Mouse (Mus musculus): ENCODE results near the gene Mtmr1. TPM values are rescaled to one million over a fixed set of nuclear protein-coding genes. Genes with fewer than 3 reads are reported as not detected.

Gene Mtmr1
- polyA plus RNA-seq, 1 experiment from 2014 or later, result 11.3 TPM

DNA sequence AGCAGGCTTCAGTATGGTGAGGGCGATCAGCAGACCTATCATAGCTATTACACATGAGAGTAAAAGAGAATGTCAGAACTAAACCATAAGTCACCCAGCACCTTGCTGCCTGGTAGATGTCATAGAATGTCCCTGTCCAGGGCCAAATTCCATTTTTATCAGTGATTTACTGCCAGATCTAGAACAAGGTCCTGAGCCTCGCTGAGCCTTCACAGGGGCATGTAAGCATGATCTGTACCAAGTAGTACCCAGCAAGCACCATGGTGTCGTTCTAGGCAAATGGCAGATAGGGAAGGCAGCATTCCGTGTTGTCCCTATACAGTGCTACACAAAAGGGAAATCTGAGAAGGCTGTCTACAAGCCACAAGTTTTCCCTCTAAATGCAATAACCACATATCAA lies 49.1 kb downstream of the Mtmr1 start:
- H3K27me3 ChIP-seq (ENCODE audit: insufficient read depth, low read length), result no peaks in the 10 kb centered on the region
- no peak for TF ChIP-seq CTCF (IDR thresholded peaks at IDR 0.05; ENCODE audit: low read depth)

DNA sequence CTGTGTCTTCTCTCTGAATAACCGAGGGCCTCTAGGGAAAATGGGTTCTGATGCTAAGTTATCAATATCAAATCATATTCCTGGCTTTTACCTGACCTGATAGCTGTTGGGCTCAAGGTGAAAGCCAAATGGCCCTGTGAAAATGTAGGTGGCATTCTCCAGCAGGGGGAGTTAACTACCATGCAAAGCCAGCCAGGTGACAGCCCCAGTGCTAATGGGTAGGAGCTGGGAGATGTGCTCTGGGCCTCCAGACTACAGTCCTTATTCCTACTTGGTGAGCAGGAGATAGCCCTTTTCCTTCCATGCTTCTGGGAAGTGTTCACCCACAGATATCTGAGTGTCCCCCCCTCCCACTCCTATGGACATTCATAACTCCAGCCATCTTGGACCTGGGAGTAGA lies 60.3 kb downstream of the Mtmr1 start:
- 72% methylated on average over 1 of the region's 1 CpGs for WGBS
- Histone ChIP-seq H3K27ac (ENCODE audit: low read depth) (no peak overlapping the region), H3K9ac (no peak overlapping the region), H3K4me2 (no peak overlapping the region), H3K9me3 (ENCODE audit: low read depth, low read length) (no peaks in the 10 kb centered on the region), H3K4me1 (ENCODE audit: insufficient read depth) (no peaks in the 10 kb centered on the region), H3K4me3 (ENCODE audit: low read depth, low read length) (no peak overlapping the region), H3K36me3 (ENCODE audit: insufficient read depth) (no peaks in the 10 kb centered on the region; the same call in 1 of the 2 replicates), H3K27me3 (ENCODE audit: insufficient read depth, low read length) (no peaks in the 10 kb centered on the region)
- peak; percentile 19; the same call in 1 of the 2 replicates for TF ChIP-seq CTCF (IDR thresholded peaks at IDR 0.05; ENCODE audit: low read depth)
- DNase-seq (peak; percentile 5), ATAC-seq (ENCODE audit: insufficient read depth) (no peak)

More for the DNA sequence above, 49.1 kb downstream of the Mtmr1 start:
- DNase-seq (no peak), ATAC-seq (ENCODE audit: insufficient read depth) (no peak)
- no peaks in the 10 kb centered on the region for H3K36me3 ChIP-seq (ENCODE audit: insufficient read depth)
- no peak overlapping the region for H3K4me3 ChIP-seq (ENCODE audit: low read depth, low read length)
- no peak overlapping the region for H3K9ac ChIP-seq
- H3K4me1 ChIP-seq (ENCODE audit: insufficient read depth), result no peaks in the 10 kb centered on the region
- no peak overlapping the region for H3K27ac ChIP-seq (ENCODE audit: low read depth)
- no peak overlapping the region for H3K4me2 ChIP-seq
- 79% methylated on average over 4 of the region's 4 CpGs for WGBS
- H3K9me3 ChIP-seq (ENCODE audit: low read depth, low read length), result no peaks in the 10 kb centered on the region

DNA sequence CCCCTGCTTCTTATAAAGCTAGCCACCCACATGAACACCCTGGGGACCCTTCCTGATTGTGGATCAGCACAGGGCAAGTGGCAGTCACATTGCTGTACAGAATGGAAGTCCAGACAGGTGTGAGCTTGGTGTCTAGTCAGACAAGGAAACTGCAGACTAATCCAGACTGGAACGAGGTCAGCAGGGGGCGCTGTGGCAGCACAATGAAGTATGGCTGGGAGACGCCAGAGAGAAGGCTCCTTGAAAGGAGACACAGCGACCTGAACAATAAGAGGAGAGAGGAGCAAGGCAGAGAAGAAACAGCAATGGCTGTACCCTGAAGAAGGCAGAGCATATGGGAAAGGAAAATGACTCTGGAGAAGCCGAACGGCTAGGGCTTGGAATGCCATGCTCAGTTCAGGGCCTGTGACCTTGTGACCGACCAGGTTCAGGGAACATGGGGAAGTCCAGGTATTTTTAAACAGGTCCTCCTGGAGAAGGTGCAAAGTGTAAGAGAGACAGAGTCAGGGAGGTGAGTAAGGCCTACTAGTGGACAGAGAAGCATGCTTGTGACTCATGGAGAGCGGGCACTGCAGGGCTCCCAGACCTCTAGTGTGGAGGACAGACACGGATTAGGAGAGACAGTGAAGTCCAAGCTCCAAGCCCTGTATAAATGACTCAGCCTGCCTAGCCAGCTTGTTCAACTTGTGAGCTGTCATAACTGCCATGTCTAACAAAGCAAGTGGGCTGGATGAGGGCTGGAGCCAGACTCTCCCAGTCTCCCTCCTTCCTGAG lies 61.4 kb downstream of the Mtmr1 start:
- TF ChIP-seq CTCF (IDR thresholded peaks at IDR 0.05; ENCODE audit: low read depth), result peak; percentile 79
- Histone ChIP-seq H3K4me1 (ENCODE audit: insufficient read depth) (no peaks in the 10 kb centered on the region), H3K4me2 (no peak overlapping the region), H3K4me3 (ENCODE audit: low read depth, low read length) (no peak overlapping the region), H3K27ac (ENCODE audit: low read depth) (no peak overlapping the region), H3K27me3 (ENCODE audit: insufficient read depth, low read length) (no peaks in the 10 kb centered on the region), H3K9ac (no peak overlapping the region), H3K9me3 (ENCODE audit: low read depth, low read length) (no peaks in the 10 kb centered on the region), H3K36me3 (ENCODE audit: insufficient read depth) (no peaks in the 10 kb centered on the region; the same call in 1 of the 2 replicates)
- 40% methylated on average over 9 of the region's 9 CpGs for WGBS
- DNase-seq (peak; percentile 83), ATAC-seq (ENCODE audit: insufficient read depth) (peak; percentile 54; the same call in 1 of the 2 replicates)

DNA sequence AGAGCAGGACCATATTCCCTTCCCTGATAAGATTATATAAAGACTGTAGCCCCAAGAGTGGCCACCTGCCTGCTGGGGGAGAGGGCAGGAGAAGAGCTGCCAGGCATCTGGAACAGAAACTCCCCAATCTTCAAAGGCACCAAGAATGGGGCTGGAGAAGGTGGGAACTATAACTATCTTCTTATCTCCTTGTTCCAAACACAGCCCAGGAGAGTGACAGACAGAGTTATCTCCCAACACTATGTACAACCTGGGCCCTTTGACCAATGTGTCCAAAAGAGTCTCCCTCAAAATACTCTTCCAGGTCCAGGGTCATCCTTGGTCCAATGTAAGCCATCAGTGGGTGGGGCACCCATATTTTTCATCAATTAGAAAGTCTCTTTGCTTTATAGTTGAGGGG lies 62.9 kb downstream of the Mtmr1 start:
- TF ChIP-seq CTCF (IDR thresholded peaks at IDR 0.05; ENCODE audit: low read depth), result no peak
- no peaks in the 10 kb centered on the region for H3K4me1 ChIP-seq (ENCODE audit: insufficient read depth)
- H3K4me3 ChIP-seq (ENCODE audit: low read depth, low read length), result no peak overlapping the region
- no peak overlapping the region for H3K4me2 ChIP-seq
- no peak overlapping the region for H3K27ac ChIP-seq (ENCODE audit: low read depth)
- H3K36me3 ChIP-seq (ENCODE audit: insufficient read depth), result no peaks in the 10 kb centered on the region; the same call in 1 of the 2 replicates
- no peak for ATAC-seq (ENCODE audit: insufficient read depth)
- DNase-seq, result no peak
- H3K9ac ChIP-seq, result no peak overlapping the region
- H3K9me3 ChIP-seq (ENCODE audit: low read depth, low read length), result no peaks in the 10 kb centered on the region
- H3K27me3 ChIP-seq (ENCODE audit: insufficient read depth, low read length), result no peaks in the 10 kb centered on the region

DNA sequence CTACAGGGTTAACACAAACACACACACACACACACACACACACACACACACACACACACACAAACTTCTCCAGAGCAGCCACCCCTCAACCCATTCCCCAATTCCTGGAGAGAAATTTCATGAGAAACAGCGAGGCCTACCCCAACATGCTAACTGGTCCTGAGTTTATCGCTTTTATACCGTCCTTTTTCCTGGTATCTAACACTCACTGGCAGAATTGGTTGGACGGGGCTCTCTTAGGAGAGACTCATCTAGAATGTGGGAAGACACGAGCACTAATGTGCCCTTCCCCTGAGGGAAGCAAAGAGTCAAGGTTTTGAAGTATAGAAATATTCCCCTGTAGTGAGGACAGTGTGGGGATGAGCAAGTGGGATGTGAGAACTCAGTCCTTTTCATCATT lies 66.3 kb downstream of the Mtmr1 start:
- DNase-seq, result no peak
- no peak overlapping the region for H3K4me3 ChIP-seq (ENCODE audit: low read depth, low read length)
- H3K4me1 ChIP-seq (ENCODE audit: insufficient read depth), result no peaks in the 10 kb centered on the region
- H3K4me2 ChIP-seq, result no peak overlapping the region
- no peak for ATAC-seq (ENCODE audit: insufficient read depth)
- no peak overlapping the region for H3K27ac ChIP-seq (ENCODE audit: low read depth)
- H3K9me3 ChIP-seq (ENCODE audit: low read depth, low read length), result no peaks in the 10 kb centered on the region
- no peaks in the 10 kb centered on the region for H3K27me3 ChIP-seq (ENCODE audit: insufficient read depth, low read length)
- 85% methylated on average over 5 of the region's 5 CpGs for WGBS
- no peaks in the 10 kb centered on the region for H3K36me3 ChIP-seq (ENCODE audit: insufficient read depth)
- H3K9ac ChIP-seq, result no peak overlapping the region
- TF ChIP-seq CTCF (IDR thresholded peaks at IDR 0.05; ENCODE audit: low read depth), result no peak

DNA sequence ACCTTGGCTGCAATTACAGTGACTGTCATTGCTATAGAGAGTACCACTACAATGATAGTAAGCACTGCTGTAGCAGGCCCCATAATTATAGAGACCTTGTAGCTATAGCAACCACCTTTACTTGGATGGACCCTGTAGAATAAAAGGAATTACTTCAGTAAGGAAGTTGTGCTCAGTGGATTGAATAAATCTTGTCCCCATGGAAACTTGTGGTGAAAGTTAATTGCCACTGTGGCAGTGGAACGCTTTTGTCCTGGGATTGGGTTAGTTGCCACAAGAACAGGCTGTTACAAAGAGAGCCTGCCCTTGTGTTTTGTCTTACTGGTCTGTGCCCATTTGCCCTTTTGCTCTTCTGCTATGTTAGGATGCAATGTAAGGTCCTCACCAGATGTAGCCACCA lies 69.9 kb downstream of the Mtmr1 start:
- no peaks in the 10 kb centered on the region for H3K9me3 ChIP-seq (ENCODE audit: low read depth, low read length)
- TF ChIP-seq CTCF (IDR thresholded peaks at IDR 0.05; ENCODE audit: low read depth), result no peak
- no peaks in the 10 kb centered on the region for H3K27me3 ChIP-seq (ENCODE audit: insufficient read depth, low read length)
- H3K36me3 ChIP-seq (ENCODE audit: insufficient read depth), result 0 out of 2 replicates have a peak, but pooled peaks cover 2% of the 10 kb centered on the region
- ATAC-seq (ENCODE audit: insufficient read depth) (no peak), DNase-seq (no peak)
- H3K4me3 ChIP-seq (ENCODE audit: low read depth, low read length), result no peak overlapping the region
- WGBS, result 100% methylated on average over 1 of the region's 1 CpGs
- H3K9ac ChIP-seq, result no peak overlapping the region
- H3K4me1 ChIP-seq (ENCODE audit: insufficient read depth), result no peaks in the 10 kb centered on the region
- H3K27ac ChIP-seq (ENCODE audit: low read depth), result no peak overlapping the region
- no peak overlapping the region for H3K4me2 ChIP-seq

DNA sequence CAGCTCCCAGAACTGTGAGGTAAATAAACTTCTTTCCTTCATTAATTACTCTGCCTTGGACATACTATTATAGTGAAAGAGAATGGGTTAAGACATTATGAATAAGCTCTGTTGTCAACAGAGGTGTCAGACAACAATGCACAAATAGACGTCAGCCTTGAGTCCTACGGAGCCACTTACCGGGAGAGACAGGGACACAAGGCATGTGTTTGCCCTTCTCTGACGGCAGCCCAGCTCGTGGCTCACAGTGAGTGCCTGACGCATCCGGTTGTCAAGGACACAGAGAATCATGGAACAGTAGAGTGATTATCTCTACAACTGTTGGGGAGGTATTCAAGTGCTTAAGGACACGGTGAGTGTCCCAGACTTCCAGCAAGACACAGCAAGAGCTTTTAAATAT lies 70.3 kb downstream of the Mtmr1 start:
- Histone ChIP-seq H3K27me3 (ENCODE audit: insufficient read depth, low read length) (no peaks in the 10 kb centered on the region), H3K4me3 (ENCODE audit: low read depth, low read length) (no peak overlapping the region), H3K9me3 (ENCODE audit: low read depth, low read length) (no peaks in the 10 kb centered on the region), H3K36me3 (ENCODE audit: insufficient read depth) (0 out of 2 replicates have a peak, but pooled peaks cover 2% of the 10 kb centered on the region), H3K4me1 (ENCODE audit: insufficient read depth) (no peaks in the 10 kb centered on the region), H3K9ac (no peak overlapping the region), H3K27ac (ENCODE audit: low read depth) (no peak overlapping the region), H3K4me2 (no peak overlapping the region)
- WGBS, result 65% methylated on average over 8 of the region's 8 CpGs
- DNase-seq, result no peak
- no peak for ATAC-seq (ENCODE audit: insufficient read depth)
- no peak for TF ChIP-seq CTCF (IDR thresholded peaks at IDR 0.05; ENCODE audit: low read depth)
